In the genomic region with DNA sequence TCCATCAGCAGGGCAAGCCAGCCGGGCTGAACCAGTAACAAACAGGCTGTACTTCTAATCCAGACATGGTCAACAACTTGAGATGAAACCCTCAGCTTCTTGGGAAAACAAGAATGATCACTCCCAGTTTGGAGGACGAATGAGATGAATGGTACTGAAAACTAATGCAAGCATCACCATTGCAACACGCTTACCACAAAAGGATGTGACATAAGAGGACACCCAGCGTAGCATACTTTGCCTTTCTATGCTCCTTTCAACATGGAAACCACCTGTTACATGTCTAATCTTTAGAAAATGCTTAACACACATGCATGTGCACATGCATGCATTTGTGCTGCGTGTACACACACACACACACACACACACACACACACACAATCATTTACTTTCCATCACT, we compare ENCODE assay signal across 22 mouse cellular contexts.
A peak's percentile ranks its signal among the peaks of the same experiment; 100 is the strongest.
DNase-seq lines count a peak whose midpoint lies in the region; ATAC-seq and TF ChIP-seq lines count a peak whose summit lies in the region.
"Had no signal": no experiment of that assay in that cellular context is flagged by ENCODE, and none has a peak within 500 bp of the region (broad histone marks: within the 10 kb centered on the region; RNA-seq: fewer than 3 reads in every experiment).

No protein-coding gene starts in this region.

- no peak for TF ChIP-seq CTCF in liver, postnatal 0 days (IDR thresholded peaks at IDR 0.05; ENCODE audit: low read depth)
- no peak for TF ChIP-seq CTCF in intestine, postnatal 0 days (IDR thresholded peaks at IDR 0.05; ENCODE audit: low read depth)

- intact Hi-C loops in heart, postnatal 36 days (cut with DNase I): no loop called here

- no peak for DNase-seq in heart, postnatal 36 days
- DNase-seq in liver, postnatal 0 days: no peak
- DNase-seq in liver, embryonic 11.5 days (ENCODE audit: low spot score): no peak
- DNase-seq: adrenal gland, postnatal 25 days; gastrocnemius, postnatal 14 days; heart, postnatal 14 days; kidney, adult 9 months; kidney, postnatal 25 days; right cerebral cortex, postnatal 4 days; thymus, adult 2 months had no signal

- no peaks in the 10 kb centered on the region for H3K27me3 ChIP-seq in heart, embryonic 13.5 days (replicated peaks)
- no peaks in the 10 kb centered on the region for H3K27me3 ChIP-seq in liver, postnatal 0 days (ENCODE audit: insufficient read depth, low read length)
- no peaks in the 10 kb centered on the region for H3K27me3 ChIP-seq in liver, embryonic 11.5 days (replicated peaks; ENCODE audit: control insufficient read depth, insufficient read depth, low read length)
- no peaks in the 10 kb centered on the region for H3K27me3 ChIP-seq in intestine, postnatal 0 days (replicated peaks; ENCODE audit: control insufficient read depth, insufficient read depth, low read length)
- H3K27me3 ChIP-seq: forebrain, embryonic 13.5 days; hindbrain, embryonic 13.5 days; lung, embryonic 15.5 days had no signal

- 81% methylated on average over 5 of the region's 5 CpGs for WGBS in heart, embryonic 13.5 days
- 68% methylated on average over 5 of the region's 5 CpGs for WGBS in liver, postnatal 0 days (ENCODE audit: insufficient replicate concordance)
- WGBS in liver, embryonic 11.5 days: 75% methylated on average over 5 of the region's 5 CpGs
- WGBS in intestine, postnatal 0 days: 96% methylated on average over 5 of the region's 5 CpGs

- no peak for ATAC-seq in heart, embryonic 13.5 days (ENCODE audit: extremely low read depth, insufficient number of reproducible peaks, low FRiP score, low TSS enrichment)
- no peak for ATAC-seq in liver, postnatal 0 days
- ATAC-seq in liver, embryonic 11.5 days (replicated peaks; ENCODE audit: low FRiP score): no peak
- 0 out of 2 replicates have a peak, but pooled peaks have one; percentile 24 for ATAC-seq in monocyte, adult 5-6 weeks (replicated peaks; ENCODE audit: insufficient number of reproducible peaks, low FRiP score, low TSS enrichment, poor library complexity, severe bottlenecking)
- no peak for ATAC-seq in intestine, postnatal 0 days
- ATAC-seq: activated CD4-positive, CD25-positive, alpha-beta regulatory T cell, adult 4 months; forebrain, embryonic 13.5 days; inflammation-experienced regulatory T-cells, adult 6 months; liver, embryonic 12.5 days had no signal

- TF ChIP-seq EP300 in liver, postnatal 0 days (IDR thresholded peaks at IDR 0.05; ENCODE audit: low read depth): no peak

- H3K27ac ChIP-seq in heart, embryonic 13.5 days (replicated peaks): no peak overlapping the region
- no peak overlapping the region for H3K27ac ChIP-seq in liver, postnatal 0 days (ENCODE audit: low read depth)
- H3K27ac ChIP-seq in liver, embryonic 11.5 days (ENCODE audit: low read depth, low read length): no peak overlapping the region
- H3K27ac ChIP-seq in brown adipose tissue, adult 24 weeks (replicated peaks; ENCODE audit: low read depth, low read length): peak overlapping the region; percentile 32
- no peak overlapping the region for H3K27ac ChIP-seq in intestine, postnatal 0 days (ENCODE audit: low read depth, low read length)
- H3K27ac ChIP-seq: forebrain, embryonic 13.5 days; hindbrain, embryonic 13.5 days; liver, embryonic 12.5 days; lung, embryonic 15.5 days had no signal

- no peak overlapping the region for H3K9ac ChIP-seq in heart, embryonic 13.5 days
- no peak overlapping the region for H3K9ac ChIP-seq in liver, postnatal 0 days (replicated peaks)
- no peak overlapping the region for H3K9ac ChIP-seq in liver, embryonic 11.5 days (ENCODE audit: low read depth, low read length)
- H3K9ac ChIP-seq in intestine, postnatal 0 days (ENCODE audit: low read depth, low read length): no peak overlapping the region
- H3K9ac ChIP-seq: forebrain, embryonic 13.5 days; hindbrain, embryonic 13.5 days; liver, embryonic 12.5 days; lung, embryonic 15.5 days had no signal

- H3K9me3 ChIP-seq in heart, embryonic 13.5 days: no peaks in the 10 kb centered on the region
- no peaks in the 10 kb centered on the region for H3K9me3 ChIP-seq in liver, postnatal 0 days (ENCODE audit: low read length)
- no peaks in the 10 kb centered on the region for H3K9me3 ChIP-seq in liver, embryonic 11.5 days (ENCODE audit: control insufficient read depth, low read length)
- no peaks in the 10 kb centered on the region for H3K9me3 ChIP-seq in intestine, postnatal 0 days (ENCODE audit: control insufficient read depth)
- H3K9me3 ChIP-seq: forebrain, embryonic 13.5 days; hindbrain, embryonic 13.5 days; liver, embryonic 12.5 days; lung, embryonic 15.5 days; megakaryocyte, embryonic 14.5 days had no signal

- peaks cover 44% of the 10 kb centered on the region for H3K36me3 ChIP-seq in heart, embryonic 13.5 days
- H3K36me3 ChIP-seq in liver, postnatal 0 days (replicated peaks; ENCODE audit: insufficient read depth, low read length): peaks cover 20% of the 10 kb centered on the region
- H3K36me3 ChIP-seq in liver, embryonic 11.5 days (ENCODE audit: control insufficient read depth, insufficient read depth, low read length): no peaks in the 10 kb centered on the region
- H3K36me3 ChIP-seq in intestine, postnatal 0 days (ENCODE audit: control insufficient read depth, insufficient read depth): peaks cover 27% of the 10 kb centered on the region
- H3K36me3 ChIP-seq: G1E had no signal

- H3K4me2 ChIP-seq in heart, embryonic 13.5 days: peak overlapping the region; percentile 4; the same call in 1 of the 2 replicates
- H3K4me2 ChIP-seq in liver, postnatal 0 days (ENCODE audit: low read depth, low read length): peak overlapping the region; percentile 63
- no peak overlapping the region for H3K4me2 ChIP-seq in liver, embryonic 11.5 days
- no peak overlapping the region for H3K4me2 ChIP-seq in intestine, postnatal 0 days (replicated peaks; ENCODE audit: low read depth)
- H3K4me2 ChIP-seq: forebrain, embryonic 13.5 days; hindbrain, embryonic 13.5 days; liver, embryonic 12.5 days; lung, embryonic 15.5 days had no signal

- no peak overlapping the region for H3K4me3 ChIP-seq in heart, embryonic 13.5 days
- H3K4me3 ChIP-seq in liver, postnatal 0 days (ENCODE audit: low read depth, low read length): no peak overlapping the region; the same call in 1 of the 2 replicates
- no peak overlapping the region for H3K4me3 ChIP-seq in liver, embryonic 11.5 days (ENCODE audit: low read depth, low read length)
- peak overlapping the region; percentile 54 for H3K4me3 ChIP-seq in brown adipose tissue, adult 24 weeks (ENCODE audit: insufficient read depth, low read depth, low read length)
- H3K4me3 ChIP-seq in intestine, postnatal 0 days (ENCODE audit: low read depth, low read length): no peak overlapping the region
- H3K4me3 ChIP-seq: forebrain, embryonic 13.5 days; hindbrain, embryonic 13.5 days; liver, embryonic 12.5 days; lung, embryonic 15.5 days; megakaryocyte, embryonic 14.5 days had no signal

- H3K4me1 ChIP-seq in heart, embryonic 13.5 days: peaks cover 85% of the 10 kb centered on the region
- H3K4me1 ChIP-seq in liver, postnatal 0 days (ENCODE audit: insufficient read depth): peaks cover 25% of the 10 kb centered on the region
- H3K4me1 ChIP-seq in liver, embryonic 11.5 days (replicated peaks; ENCODE audit: control insufficient read depth, insufficient read depth, low read length): peaks cover 13% of the 10 kb centered on the region
- peaks cover 24% of the 10 kb centered on the region for H3K4me1 ChIP-seq in brown adipose tissue, adult 24 weeks (ENCODE audit: control insufficient read depth, insufficient read depth, insufficient read length, low read length)
- H3K4me1 ChIP-seq in intestine, postnatal 0 days (replicated peaks; ENCODE audit: control insufficient read depth, insufficient read depth, low read length): peaks cover 6% of the 10 kb centered on the region

Comparison
In these comparisons a context has a peak if more than half of its experiments do, and no peak if none do; other contexts are left out.
1. H3K4me2 ChIP-seq: peak in heart, embryonic 13.5 days (single experiment) and liver, postnatal 0 days (single experiment); none in liver, embryonic 11.5 days (single experiment) and intestine, postnatal 0 days (single experiment).